Mouse (Mus musculus) cerebral cortex, adult 2 months (tissue): ENCODE results near the gene 4931406C07Rik.

ENCODE experiments used
- WGBS: fragments of 180-500 bp; shearing (Covaris S2); methylation state at CpG from one replicate; pipeline ENCODE4 v1.1.7; 2018; 5-methylcytosine and 5-hydroxymethylcytosine counted together

Gene 4931406C07Rik

GRCm38 (mm10) chr9:15306398-15307119 lies at the start of gene 4931406C07Rik:
TSS of gene 4931406C07Rik (minus strand) at chr9:15306448.
- WGBS: under 1% methylated on average over 35 of the region's 35 CpGs

GRCm38 (mm10) chr9:15349925-15350324 lies 43.7 kb upstream of the 4931406C07Rik start:
- 70% methylated on average over 2 of the region's 2 CpGs for WGBS

DNA sequence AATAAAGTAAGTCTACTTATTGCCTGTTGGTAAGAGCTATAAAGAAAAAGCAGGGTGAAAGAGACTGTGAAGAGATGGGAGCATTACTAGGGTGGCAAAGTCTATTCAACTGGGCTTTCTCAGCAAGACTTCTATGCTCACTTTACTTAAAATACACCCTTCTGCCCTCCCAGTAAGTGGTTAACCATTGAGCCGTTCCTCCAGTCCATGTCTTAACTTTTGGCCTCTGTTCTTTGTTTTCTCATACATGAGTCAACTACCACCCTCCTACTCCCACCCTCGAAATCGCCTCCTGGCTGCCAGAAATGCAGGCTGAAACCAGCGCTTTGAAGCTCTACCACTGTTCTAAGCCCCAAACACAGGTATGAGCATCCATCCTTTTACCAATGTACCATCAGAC lies 31.5 kb upstream of the 4931406C07Rik start:
- WGBS: 80% methylated on average over 4 of the region's 4 CpGs

DNA sequence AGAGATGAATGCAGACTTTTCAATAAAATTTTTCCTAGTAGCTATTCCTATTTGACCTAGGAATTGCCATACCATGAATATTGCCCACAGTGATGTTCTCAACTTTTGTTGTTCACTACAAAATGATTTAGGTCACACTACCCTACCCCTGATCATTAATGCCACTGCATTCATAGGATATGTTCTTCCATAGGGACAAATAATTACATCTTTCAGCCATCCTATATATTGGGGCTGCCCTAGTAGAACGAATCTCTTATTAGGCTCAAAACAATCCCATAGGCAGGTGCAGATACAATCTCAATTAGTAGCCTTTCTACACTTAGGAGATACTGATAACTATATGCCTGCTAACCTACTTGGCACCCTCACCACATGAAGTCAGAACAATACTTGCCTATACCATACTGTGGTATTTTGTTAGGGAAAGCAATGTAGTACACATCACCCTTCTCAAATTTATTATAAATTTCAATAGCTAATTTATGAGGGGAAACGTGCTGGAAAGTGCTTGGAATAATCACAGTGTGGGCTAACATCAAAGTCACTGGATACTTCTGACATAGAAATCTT lies 12.0 kb upstream of the 4931406C07Rik start:
- WGBS: 71% methylated on average over 2 of the region's 2 CpGs

DNA sequence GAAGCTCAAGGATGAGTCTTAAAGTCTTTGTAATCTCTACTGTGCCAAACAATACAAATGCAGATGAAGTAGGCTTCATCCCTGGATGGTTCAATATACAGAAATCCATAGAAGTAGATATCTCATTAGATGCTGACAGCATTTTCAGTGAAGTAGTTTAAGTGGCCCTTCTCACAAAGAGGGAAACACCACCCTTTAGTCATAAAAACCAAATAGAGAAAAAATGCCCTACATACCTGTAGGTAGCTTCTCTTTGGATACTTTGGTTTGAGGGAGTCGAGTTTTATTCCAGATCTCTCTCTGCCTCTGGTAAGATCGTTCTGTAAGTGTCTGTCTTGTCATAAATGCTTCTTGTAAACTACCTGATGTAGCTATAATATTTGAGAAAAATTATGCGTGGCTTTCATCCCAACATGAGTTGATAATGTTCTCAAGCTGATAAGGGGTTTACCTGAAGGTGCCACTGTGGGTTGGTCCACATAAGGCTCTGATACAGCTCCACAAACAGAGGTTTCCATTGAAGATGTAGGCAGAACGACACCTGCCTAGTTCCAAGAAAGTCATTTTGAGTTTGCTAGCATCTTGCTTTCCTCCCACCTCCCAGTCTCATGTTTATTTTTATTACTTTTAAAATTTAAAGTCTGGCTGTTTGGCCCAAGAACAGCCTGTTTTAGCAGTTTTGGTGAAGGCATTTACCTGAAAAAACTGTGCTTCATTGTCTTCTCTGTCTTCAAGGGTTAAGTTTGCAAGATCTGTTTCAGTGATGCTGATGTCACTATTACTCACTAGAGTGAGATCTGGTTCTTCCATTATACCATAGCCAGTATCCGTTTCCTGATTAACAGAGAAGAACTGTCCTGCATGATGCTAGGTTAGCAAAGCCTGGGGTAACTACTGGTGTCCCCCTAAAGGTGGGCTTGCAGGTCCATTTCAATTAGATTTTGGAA lies 11.2 kb upstream of the 4931406C07Rik start:
- 46% methylated on average over 5 of the region's 5 CpGs for WGBS

GRCm38 (mm10) chr9:15316296-15316695 lies 10.0 kb upstream of the 4931406C07Rik start:
- WGBS: 94% methylated on average over 2 of the region's 2 CpGs

DNA sequence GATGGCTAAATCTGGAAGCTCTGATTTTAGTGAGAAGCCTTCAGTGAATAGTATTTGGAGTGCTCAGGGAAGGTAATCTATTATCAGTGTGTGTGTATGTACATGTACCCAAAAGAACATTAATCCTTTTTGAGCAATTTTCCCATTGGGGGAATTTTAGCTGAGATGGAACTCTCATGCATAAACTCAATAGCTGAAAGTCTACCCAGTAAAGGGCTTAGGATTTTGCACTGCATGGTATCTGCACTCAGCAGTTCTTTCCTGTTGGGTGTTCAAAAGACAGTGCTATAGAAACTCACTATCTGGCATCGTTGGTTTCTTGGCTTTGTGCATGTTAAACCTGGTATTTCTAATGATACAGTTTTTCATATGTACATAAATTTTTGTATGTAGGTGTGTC lies 8.4 kb upstream of the 4931406C07Rik start:
- WGBS: 98% methylated on average over 1 of the region's 1 CpGs

DNA sequence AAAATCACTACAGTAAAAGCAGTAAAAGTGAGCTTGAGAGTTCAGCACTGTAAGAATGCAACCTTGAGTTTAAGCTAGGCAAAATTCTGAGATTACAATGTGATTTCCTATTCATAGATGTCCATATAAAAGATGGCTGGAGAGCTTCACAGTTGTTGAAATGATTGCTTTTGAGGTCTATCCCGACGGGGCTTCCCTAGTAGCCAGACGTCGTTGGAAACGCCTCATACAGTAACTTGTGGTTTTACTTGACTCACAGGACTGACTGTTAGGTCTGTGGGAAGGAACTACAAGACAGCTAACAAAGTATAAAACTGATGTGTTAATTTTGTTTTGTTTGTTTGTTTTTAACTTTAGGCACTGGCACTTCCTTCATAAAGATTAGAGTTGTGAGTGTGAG lies 7.4 kb upstream of the 4931406C07Rik start:
- 88% methylated on average over 5 of the region's 5 CpGs for WGBS

DNA sequence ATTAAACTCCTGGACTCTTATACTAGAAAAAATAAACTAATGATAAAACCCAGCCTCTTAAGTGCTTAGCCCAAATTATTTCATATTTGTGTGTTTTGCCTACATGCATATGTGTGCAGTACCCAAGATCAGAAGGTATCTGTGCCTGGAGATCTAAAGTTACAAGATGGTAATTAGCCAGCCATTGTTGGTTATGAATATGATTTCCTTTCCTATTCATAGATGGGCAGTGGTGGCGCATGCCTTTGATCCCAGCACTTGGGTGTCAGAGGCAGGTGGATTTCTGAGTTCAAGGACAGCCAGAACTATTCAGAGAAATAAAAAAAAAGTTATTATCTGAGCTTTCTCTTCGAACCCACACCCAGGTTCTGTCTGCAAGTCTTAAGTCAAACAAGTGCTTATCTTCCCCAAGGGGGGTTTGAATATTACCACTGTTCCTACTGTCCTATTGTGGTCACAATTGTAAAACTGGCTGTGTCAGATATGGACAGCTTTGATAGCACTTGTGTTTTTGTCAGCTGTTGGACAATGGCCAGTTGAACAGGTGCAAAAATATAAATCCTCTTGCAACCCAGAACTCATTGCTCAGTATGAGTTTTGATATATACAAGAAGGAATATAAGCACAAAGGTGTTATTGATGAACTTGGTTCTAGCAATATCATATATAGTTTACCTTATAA lies 5.9 kb upstream of the 4931406C07Rik start:
- WGBS: 87% methylated on average over 2 of the region's 2 CpGs

DNA sequence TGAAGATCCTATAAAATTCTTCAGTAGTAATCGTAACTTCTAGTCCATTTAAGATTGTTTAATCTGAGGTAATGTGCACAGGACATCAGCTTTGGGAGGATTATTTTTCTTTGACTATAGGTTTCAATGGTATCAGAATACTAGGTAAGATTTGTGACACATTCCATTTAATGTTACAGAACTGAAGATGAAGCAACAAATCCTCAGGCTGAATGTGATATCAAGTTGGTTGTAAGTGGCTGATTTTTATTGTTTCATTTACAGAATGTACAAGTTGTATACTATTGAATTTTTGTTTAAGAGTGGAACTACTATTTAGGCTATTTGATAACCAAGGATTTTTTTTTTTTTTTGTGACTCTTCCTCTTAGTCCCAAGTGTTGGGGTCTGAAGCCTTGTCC lies 3.9 kb upstream of the 4931406C07Rik start:
- WGBS: 94% methylated on average over 1 of the region's 1 CpGs

- WGBS: 56% methylated on average over 4 of the region's 4 CpGs
These were observed 3.2 kb upstream of the 4931406C07Rik start for GRCm38 (mm10) chr9:15309425-15309824.

- WGBS: 53% methylated on average over 2 of the region's 2 CpGs
These were observed 2.0 kb upstream of the 4931406C07Rik start for GRCm38 (mm10) chr9:15308254-15308653.

- WGBS: 11% methylated on average over 6 of the region's 6 CpGs
These were observed 1.0 kb upstream of the 4931406C07Rik start for GRCm38 (mm10) chr9:15307257-15307656.

GRCm38 (mm10) chr9:15305503-15306397 lies 498 bp downstream of the 4931406C07Rik start, which contains the start of gene Taf1d:
TSS of gene Taf1d (plus strand) at chr9:15306214.
- 12% methylated on average over 45 of the region's 45 CpGs for WGBS

DNA sequence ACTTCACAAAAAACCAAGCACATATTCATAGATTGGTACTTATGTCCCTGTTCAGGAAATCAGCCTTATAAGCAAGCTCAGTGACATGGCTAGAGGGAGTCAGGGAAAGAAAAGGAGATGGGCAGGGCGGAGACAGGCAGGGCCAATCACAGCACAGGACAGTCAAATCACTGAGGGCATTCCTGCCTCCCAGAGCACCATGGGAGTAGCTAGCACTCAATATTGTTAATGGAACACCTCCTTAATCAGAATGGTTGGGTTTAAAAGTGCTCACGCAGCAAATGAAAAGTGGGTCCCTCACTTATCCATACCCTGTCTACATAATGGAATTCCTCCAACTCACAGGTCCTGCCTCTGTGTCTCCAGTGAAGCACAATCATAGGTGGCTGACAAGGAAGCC lies 3.4 kb downstream of the 4931406C07Rik start:
- 91% methylated on average over 2 of the region's 2 CpGs for WGBS

DNA sequence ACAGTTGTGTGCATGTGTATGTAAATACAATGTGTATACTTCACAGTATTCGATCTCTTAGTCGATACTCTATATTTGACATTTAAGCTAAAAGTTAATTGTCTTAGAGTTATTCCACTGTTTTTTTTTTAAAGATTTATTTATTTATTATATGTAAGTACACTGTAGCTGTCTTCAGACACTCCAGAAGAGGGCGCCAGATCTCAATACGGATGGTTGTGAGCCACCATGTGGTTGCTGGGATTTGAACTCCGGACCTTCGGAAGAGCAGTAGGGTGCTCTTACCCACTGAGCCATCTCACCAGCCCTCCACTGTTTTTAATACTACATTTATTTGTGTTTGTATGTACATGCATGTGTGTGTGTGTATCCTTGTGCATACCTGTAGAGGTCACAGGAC lies 4.2 kb downstream of the 4931406C07Rik start:
- 77% methylated on average over 6 of the region's 6 CpGs for WGBS

DNA sequence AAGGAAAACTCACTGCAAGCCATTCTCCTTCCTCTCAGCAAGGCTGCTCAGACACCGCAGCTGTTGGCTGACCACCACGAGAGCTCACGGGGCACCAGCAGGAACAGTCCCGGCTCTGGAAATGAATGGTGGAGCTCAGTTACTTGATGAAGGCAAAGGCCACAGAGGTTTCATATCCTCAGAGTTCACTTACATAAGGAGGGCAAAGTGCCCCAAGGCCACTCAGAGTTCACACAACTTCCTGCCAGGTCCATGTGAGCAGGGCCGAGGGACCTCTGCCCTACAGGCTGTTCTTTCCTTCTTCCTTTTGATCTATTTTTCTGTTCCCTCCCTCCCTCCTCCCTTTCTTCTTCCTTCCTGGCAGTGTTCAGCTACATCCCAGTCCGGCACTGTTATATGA lies 4.8 kb downstream of the 4931406C07Rik start:
- 19% methylated on average over 6 of the region's 6 CpGs for WGBS

- whole genome bisulfite sequencing: 89% methylated on average over 5 of the region's 5 CpGs
These were observed 6.2 kb downstream of the 4931406C07Rik start for GRCm38 (mm10) chr9:15300056-15300455.

GRCm38 (mm10) chr9:15298451-15298850 lies 7.8 kb downstream of the 4931406C07Rik start:
- 70% methylated on average over 2 of the region's 2 CpGs for WGBS

DNA sequence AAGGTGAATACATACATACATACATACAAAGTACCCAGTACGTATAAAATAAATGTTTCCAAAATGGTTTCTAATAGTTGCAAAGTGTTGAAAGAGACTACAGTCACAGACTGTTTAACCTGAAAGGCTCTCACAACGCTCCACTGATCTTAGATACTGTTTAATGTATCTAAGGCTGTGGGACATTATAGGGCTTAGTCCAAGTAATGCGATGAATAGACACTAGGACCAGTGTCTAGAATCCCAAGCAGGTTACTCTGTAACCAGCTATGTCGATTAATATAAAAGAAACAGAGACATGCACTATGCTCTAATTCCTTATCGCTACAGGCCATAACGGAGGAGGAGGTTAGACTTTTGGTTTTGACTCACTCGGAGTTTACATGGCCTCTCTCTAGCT lies 9.1 kb downstream of the 4931406C07Rik start:
- 89% methylated on average over 7 of the region's 7 CpGs for WGBS

GRCm38 (mm10) chr9:15289251-15289650 lies 17.0 kb downstream of the 4931406C07Rik start:
- 89% methylated on average over 6 of the region's 6 CpGs for WGBS
